Comparison of ENCODE assay signal across 8 mouse cellular contexts in genomic region chr9:61371755-61372509, GRCm38 (mm10). TPM values are rescaled to one million over a fixed set of nuclear protein-coding genes. Genes with fewer than 3 reads are reported as not detected.
A peak's percentile ranks its signal among the peaks of the same experiment; 100 is the strongest.
DNase-seq lines count a peak whose midpoint lies in the region; ATAC-seq lines count a peak whose summit lies in the region.

Tle3 (plus strand) TSS chr9:61372366.

- peak; percentile 98 for DNase-seq in ES-CJ7 (ENCODE audit: low read depth, low spot score)
- DNase-seq in cerebellum, adult 11 months = peak; percentile 98
- DNase-seq in forebrain, embryonic 14.5 days (ENCODE audit: low spot score) = peak; percentile 100
- DNase-seq in heart, postnatal 14 days = peak; percentile 97
- peak; percentile 99 for DNase-seq in layer of hippocampus, adult 11-12 months (ENCODE audit: low spot score)
- peak; percentile 99 for DNase-seq in lung, adult 18-20 months
- DNase-seq in testis, postnatal 14 days (ENCODE audit: low spot score) = peak; percentile 98

- H3K4me2 ChIP-seq in forebrain, embryonic 14.5 days (ENCODE audit: low read length) = peak within 1 kb of the TSS; percentile 91
- H3K4me2 ChIP-seq in neural tube, embryonic 15.5 days = peak within 1 kb of the TSS; percentile 95

- peak within 1 kb of the TSS; percentile 92 for H3K27ac ChIP-seq in forebrain, embryonic 14.5 days (ENCODE audit: low read depth, low read length)
- H3K27ac ChIP-seq in neural tube, embryonic 15.5 days (replicated peaks) = peak within 1 kb of the TSS; percentile 92

- peak; percentile 69 for ATAC-seq in forebrain, embryonic 14.5 days
- ATAC-seq in neural tube, embryonic 15.5 days (ENCODE audit: low FRiP score) = peak; percentile 59

- no peaks in the 10 kb centered on the region; the same call in 1 of the 2 replicates for H3K27me3 ChIP-seq in forebrain, embryonic 14.5 days (replicated peaks; ENCODE audit: control insufficient read depth, insufficient read depth, low read length)
- H3K27me3 ChIP-seq in neural tube, embryonic 15.5 days (replicated peaks) = peaks cover under 1% of the 10 kb centered on the region; the same call in 1 of the 2 replicates

- peaks cover 48% of the 10 kb centered on the region for H3K4me1 ChIP-seq in forebrain, embryonic 14.5 days (ENCODE audit: control insufficient read depth, insufficient read depth, low read length)
- peaks cover 64% of the 10 kb centered on the region for H3K4me1 ChIP-seq in neural tube, embryonic 15.5 days

- no peaks in the 10 kb centered on the region for H3K9me3 ChIP-seq in forebrain, embryonic 14.5 days (replicated peaks; ENCODE audit: control insufficient read depth, low read length)
- H3K9me3 ChIP-seq in neural tube, embryonic 15.5 days (replicated peaks) = no peaks in the 10 kb centered on the region

- peak within 1 kb of the TSS; percentile 97 for H3K4me3 ChIP-seq in forebrain, embryonic 14.5 days (ENCODE audit: low read depth, low read length)
- H3K4me3 ChIP-seq in neural tube, embryonic 15.5 days (replicated peaks) = peak within 1 kb of the TSS; percentile 90

- intact Hi-C loops in heart, postnatal 14 days (cut with DNase I) = loop anchor here (2.0 to 5.0 kb wide), 3 partner anchors 157 to 325 kb away; no protein-coding TSS in a partner anchor

- WGBS in forebrain, embryonic 14.5 days = under 1% methylated on average over 35 of the region's 35 CpGs
- WGBS in neural tube, embryonic 15.5 days = under 1% methylated on average over 35 of the region's 35 CpGs

- peak within 1 kb of the TSS; percentile 100 for H3K9ac ChIP-seq in forebrain, embryonic 14.5 days (ENCODE audit: low read length)
- H3K9ac ChIP-seq in neural tube, embryonic 15.5 days (replicated peaks) = peak within 1 kb of the TSS; percentile 98

- peaks cover 12% of the 10 kb centered on the region; the same call in 1 of the 2 replicates for H3K36me3 ChIP-seq in forebrain, embryonic 14.5 days (ENCODE audit: control insufficient read depth, insufficient read depth, low read length)
- no peaks in the 10 kb centered on the region for H3K36me3 ChIP-seq in neural tube, embryonic 15.5 days

RNA-seq across cellular contexts. Expression of gene Tle3, which starts in this region (rescaled TPM):
- polyA plus RNA-seq in forebrain, embryonic 14.5 days (2014; fragmentation: Nextera tagmentation; extraction: Ambion mirVana) = 28.1 and 30.1 TPM in 2 replicates
- 10 to 100 TPM; 24.4 to 29.0 TPM for total RNA-seq in heart, postnatal 14 days (2021)
- polyA plus RNA-seq in neural tube, embryonic 15.5 days (2015; fragmentation: Nextera tagmentation; extraction: Ambion mirVana) = 20.5 and 24.2 TPM in 2 replicates

Comparison
In these comparisons a context has a peak if more than half of its experiments do, and no peak if none do; other contexts are left out.
1. Peak in every context shown above with its lines: DNase-seq, ATAC-seq, H3K4me3 ChIP-seq and H3K27ac ChIP-seq.